Comparison of ENCODE assay signal across 8 mouse cellular contexts in genomic region chr17:12740317-12740716, GRCm38 (mm10). TPM values are rescaled to one million over a fixed set of nuclear protein-coding genes. Genes with fewer than 3 reads are reported as not detected.
DNase-seq lines count a peak whose midpoint lies in the region; ATAC-seq lines count a peak whose summit lies in the region.

No protein-coding gene starts in this region.

- no peak overlapping the region for H3K4me2 ChIP-seq in intestine, embryonic 16.5 days (ENCODE audit: low read depth, low read length)

- peak; percentile 55 for ATAC-seq in intestine, embryonic 16.5 days

- peak overlapping the region; percentile 92 for H3K27ac ChIP-seq in heart, embryonic 10.5 days
- peak overlapping the region; percentile 85 for H3K27ac ChIP-seq in intestine, embryonic 16.5 days (ENCODE audit: low read length)

- H3K27me3 ChIP-seq in heart, embryonic 10.5 days (ENCODE audit: insufficient read depth, poor library complexity, severe bottlenecking): no peaks in the 10 kb centered on the region
- no peaks in the 10 kb centered on the region for H3K27me3 ChIP-seq in intestine, embryonic 16.5 days (replicated peaks; ENCODE audit: control insufficient read depth, insufficient read depth, low read length)

- peak; percentile 86 for DNase-seq in heart, embryonic 10.5 days (ENCODE audit: low spot score)
- no peak for DNase-seq in heart, postnatal 36 days
- peak; percentile 46 for DNase-seq in embryo, embryonic 10.5 days (ENCODE audit: low spot score)
- DNase-seq in lung, postnatal 36 days: peak; percentile 61
- DNase-seq in cerebellum, postnatal 10 days: no peak
- no peak for DNase-seq in thymus, postnatal 14 days
- no peak for DNase-seq in natural killer cell, adult 2 months (ENCODE audit: low spot score in 2 of 2)

- H3K4me3 ChIP-seq in heart, embryonic 10.5 days: peak overlapping the region; percentile 72
- H3K4me3 ChIP-seq in intestine, embryonic 16.5 days (ENCODE audit: low read length): no peak overlapping the region

- peaks cover 93% of the 10 kb centered on the region for H3K36me3 ChIP-seq in heart, embryonic 10.5 days
- H3K36me3 ChIP-seq in intestine, embryonic 16.5 days (ENCODE audit: control insufficient read depth, insufficient read depth, low read length): peaks cover 41% of the 10 kb centered on the region

- H3K9me3 ChIP-seq in heart, embryonic 10.5 days: peaks cover 16% of the 10 kb centered on the region
- H3K9me3 ChIP-seq in intestine, embryonic 16.5 days (ENCODE audit: control insufficient read depth, low read length): peaks cover 19% of the 10 kb centered on the region

- H3K9ac ChIP-seq in intestine, embryonic 16.5 days (ENCODE audit: low read depth, low read length): no peak overlapping the region

- intact Hi-C loops in heart, postnatal 36 days (cut with DNase I): no loop called here

- H3K4me1 ChIP-seq in heart, embryonic 10.5 days: peaks cover 72% of the 10 kb centered on the region
- peaks cover 25% of the 10 kb centered on the region for H3K4me1 ChIP-seq in intestine, embryonic 16.5 days (ENCODE audit: control insufficient read depth, insufficient read depth, low read length)

- WGBS in heart, embryonic 10.5 days: 5% methylated on average over 2 of the region's 2 CpGs
- whole genome bisulfite sequencing in intestine, embryonic 16.5 days: 27% methylated on average over 2 of the region's 2 CpGs

RNA-seq across cellular contexts. Expression of gene Igf2r, which starts 29.1 kb away (rescaled TPM):
- 141 and 272 TPM in 2 replicates for polyA plus RNA-seq in heart, embryonic 10.5 days (2016; fragmentation: Nextera tagmentation; extraction: Ambion mirVana)
- 100 to 1,000 TPM; 109 to 113 TPM for total RNA-seq in heart, postnatal 36 days (2021)
- 26.6 and 36.2 TPM in 2 replicates for polyA plus RNA-seq in intestine, embryonic 16.5 days (2015; fragmentation: Nextera tagmentation; extraction: Ambion mirVana)

Comparison
In these comparisons a context has a peak if more than half of its experiments do, and no peak if none do; other contexts are left out.
1. DNase-seq: peak in heart, embryonic 10.5 days (single experiment), embryo, embryonic 10.5 days (single experiment) and lung, postnatal 36 days (single experiment); none in heart, postnatal 36 days (0 of 2), cerebellum, postnatal 10 days (0 of 2), thymus, postnatal 14 days (single experiment) and natural killer cell, adult 2 months (0 of 2).